Mouse (Mus musculus): ENCODE measurements around the gene Cd4.

Gene Cd4

GRCm38 (mm10) chr6:124887986-124888385 is at the start of gene Cd4:
Cd4 (minus strand) TSS chr6:124888221.
- DNase-seq, result no peak

GRCm38 (mm10) chr6:124937493-124937892 is 49.5 kb upstream of the Cd4 start:
- DNase-seq, result peak; percentile 17 to 43

DNA sequence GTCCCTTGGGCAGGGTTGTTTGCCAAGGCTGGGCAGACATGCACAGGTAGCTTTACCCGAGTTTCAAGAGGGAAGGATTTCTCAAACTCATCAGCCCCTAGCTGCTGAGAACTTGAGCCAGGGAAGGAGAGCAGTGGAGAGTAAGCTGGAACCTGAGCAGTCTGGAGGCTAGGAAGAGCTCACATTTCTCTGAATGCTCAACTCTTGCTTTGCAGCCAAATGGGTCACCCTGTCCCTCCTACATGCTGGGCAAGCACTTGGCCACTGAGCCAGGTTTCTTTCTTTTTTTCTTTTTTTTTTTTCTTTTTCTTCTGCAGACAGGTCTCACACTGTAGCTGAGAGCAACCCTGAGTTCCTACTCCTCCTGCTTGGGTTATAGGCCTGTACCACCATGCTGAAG is 48.7 kb upstream of the Cd4 start:
- DNase-seq, result no peak

DNA sequence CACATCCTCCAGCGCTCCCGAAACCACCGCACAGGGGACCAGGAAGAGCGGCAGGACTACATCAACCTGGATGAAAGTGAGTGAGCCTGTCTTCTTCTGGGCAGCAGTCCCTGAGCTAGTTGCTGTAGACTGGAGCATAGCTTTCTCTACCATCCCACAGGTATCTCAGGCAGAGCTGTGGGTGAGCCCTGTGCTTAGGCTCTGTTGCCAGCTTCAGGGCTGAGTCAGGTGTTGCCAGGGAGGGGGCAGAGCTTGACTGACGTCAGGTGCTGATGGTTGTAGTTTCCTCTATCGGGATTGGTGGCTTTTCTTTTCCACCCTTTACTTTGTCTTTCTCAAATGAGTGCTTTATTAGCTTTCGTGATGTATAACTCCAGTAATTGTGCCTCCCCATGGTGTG is 46.6 kb upstream of the Cd4 start:
- DNase-seq, result no peak

- no peak for DNase-seq
These were observed 45.1 kb upstream of the Cd4 start for GRCm38 (mm10) chr6:124933127-124933526.

GRCm38 (mm10) chr6:124932314-124932695 is 44.3 kb upstream of the Cd4 start:
- DNase-seq, result no peak

DNA sequence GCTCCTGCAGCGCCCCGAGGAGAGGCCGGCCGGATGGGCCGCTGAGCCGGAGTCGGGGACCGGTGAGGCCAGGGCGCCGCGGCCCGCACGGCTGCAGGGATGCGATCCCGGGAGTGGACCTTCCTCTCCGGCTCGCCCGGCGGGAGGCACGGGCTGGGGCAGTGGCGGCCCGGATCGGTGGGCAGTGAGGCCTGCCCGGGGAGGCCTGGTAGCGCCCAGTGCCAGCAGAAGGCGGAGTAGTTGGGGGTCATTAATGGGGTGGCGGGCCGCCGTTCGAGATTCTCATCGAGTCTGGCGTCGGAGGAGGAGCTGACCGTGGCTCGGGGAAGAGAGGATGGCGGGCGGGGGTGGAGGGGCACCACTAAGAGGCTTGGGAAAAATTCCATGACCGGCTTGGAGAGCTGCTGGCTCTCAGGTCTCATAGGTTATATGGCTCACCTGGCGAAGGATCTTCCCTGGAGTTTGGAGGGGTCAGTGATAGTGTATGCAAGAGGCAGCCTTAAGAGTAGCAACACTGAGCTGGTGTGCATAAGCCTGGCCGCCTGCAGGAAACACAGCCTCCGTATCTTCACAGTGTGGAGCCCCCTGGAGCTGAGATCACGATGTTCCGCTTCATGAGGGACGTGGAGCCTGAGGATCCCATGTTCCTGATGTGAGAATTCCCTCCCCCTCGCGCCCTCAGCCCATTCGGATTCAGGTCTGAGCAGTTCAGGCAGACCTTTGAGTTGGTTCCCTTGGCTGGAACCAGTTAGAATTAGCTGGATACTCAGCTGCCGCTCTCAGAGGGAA is 43.7 kb upstream of the Cd4 start:
- DNase-seq, result peak; percentile 70

DNA sequence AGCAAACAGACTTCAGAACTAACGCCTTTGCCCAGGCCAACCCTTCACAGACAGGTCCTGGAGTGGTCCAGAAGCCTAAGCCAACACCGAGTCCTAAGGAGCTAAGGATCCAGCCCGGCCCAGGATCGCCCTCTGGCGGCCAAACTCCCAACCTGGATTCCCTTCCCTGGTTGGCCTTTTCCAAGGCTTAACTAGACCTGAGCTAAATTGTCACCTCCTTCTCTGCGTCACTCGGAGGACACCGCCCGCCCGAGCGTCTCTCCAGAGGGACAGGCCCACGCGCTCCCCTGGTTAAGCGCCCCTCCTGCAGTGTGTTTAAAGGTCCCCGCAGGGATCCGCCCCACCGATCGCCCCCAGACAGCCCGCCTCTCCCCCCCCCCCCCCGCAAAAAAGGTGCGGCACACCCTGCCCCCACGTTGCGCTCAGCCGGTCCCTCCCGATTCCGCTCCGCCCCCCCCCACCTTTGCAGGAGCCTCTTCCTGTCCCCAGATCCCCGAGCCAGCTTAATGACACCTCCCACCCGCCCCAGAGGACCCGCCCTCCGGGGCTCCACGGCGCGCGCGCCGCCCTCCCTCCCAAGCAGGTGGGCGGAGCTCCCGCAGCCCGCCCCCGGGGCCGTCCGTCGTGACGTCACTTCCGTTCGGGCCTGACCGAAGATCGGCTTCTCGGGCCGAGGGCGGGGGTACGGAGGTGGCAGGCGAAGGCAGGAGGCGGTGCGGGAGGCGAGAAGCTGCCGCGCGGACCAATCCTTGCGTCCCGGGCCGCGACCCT is 42.9 kb upstream of the Cd4 start, which contains the start of gene Mlf2:
TSS of gene Mlf2 (plus strand) at position 633 of the 771 bp plus-strand sequence.
- peak; percentile 99 to 100 for DNase-seq

DNA sequence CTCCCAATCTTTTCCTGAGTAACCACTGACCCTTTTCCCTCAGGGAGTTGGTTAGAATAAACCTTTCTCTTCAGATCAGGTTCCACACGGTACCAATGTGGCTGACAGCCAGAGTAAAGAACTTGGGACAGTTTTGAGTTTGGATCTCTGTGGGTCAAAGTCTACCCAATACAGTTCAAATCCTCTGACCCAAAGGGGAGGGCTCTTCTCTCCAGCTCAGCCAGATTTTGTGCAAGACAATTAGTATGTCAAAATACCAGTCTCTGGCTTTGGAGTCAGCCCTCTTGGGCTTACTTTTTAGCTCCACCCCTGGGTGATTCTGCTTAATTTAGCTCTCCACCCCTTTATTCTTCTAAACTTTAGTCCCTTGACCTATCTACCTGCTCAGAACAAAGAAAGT is 42.2 kb upstream of the Cd4 start:
- peak in 1 of 2 experiments; percentile 36 for DNase-seq

GRCm38 (mm10) chr6:124925941-124926340 is 37.9 kb upstream of the Cd4 start:
- DNase-seq, result peak; percentile 81 to 82

DNA sequence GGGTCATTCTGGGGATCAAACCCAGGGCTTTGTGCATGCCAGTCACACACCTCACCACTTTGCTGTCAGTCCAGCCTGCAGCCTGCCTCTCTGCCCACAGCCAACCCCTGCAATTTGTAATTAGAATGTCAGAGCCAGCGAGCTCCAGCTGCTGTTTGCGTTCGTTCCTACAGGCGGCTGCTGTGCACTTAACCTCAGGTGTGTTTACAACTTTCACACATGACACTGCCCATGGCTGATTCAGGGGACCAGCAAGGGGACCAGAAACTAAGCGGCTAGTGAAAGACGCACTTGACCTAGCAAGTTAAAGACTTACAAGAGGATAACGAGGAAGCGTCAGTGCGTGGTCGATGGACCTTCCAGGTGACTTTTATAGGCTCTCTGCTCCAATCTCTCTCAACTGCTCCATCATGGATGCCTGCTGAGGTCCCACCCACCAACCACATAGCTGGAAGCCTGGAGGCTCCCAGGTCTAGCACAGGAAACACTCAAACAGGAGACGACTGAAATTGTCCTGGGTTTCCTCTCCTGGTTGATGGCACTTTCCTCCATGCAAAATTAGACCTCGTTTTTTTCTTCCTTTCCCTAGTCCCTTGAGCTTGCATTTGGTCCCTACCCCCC is 37.3 kb upstream of the Cd4 start:
- peak; percentile 51 to 67 for DNase-seq

GRCm38 (mm10) chr6:124921539-124921938 is 33.5 kb upstream of the Cd4 start:
- DNase-seq, result no peak

DNA sequence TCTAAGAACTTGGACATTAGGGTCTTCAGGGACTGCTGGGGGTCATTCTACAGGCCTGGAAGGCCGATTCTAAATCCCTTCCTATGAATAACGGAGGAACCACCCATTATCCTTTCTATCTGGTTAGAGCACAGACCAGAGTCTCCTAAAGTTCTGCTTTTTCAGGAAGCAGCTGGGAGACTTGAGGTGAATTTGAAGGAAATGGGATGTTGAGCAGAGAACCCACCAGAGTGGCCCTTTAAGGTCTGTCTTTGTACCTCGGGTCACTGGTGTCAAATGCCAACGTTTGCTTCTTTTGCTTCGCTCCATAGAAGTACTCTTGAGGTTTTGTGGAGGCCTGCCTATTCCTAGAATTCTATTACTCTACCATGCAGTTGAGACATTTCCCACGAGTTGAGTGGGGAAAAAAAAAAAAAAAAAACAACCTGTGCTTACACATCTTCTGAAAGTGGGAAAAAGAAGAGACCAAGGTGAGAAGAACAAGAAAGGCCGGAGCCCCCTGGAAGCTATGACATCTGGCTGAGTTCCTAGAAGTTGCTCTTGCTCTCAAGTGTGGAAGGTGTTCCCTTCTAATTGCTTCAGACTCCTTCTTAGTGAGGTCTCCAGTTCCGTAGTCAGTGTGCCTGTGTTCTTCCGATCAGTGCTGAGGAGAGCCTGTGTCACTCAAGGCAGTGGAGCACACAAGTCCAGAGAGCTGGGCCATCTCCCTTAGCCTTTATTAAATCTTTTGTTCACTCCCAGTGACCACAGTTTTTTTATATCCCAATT is 32.5 kb upstream of the Cd4 start:
- no peak for DNase-seq

DNA sequence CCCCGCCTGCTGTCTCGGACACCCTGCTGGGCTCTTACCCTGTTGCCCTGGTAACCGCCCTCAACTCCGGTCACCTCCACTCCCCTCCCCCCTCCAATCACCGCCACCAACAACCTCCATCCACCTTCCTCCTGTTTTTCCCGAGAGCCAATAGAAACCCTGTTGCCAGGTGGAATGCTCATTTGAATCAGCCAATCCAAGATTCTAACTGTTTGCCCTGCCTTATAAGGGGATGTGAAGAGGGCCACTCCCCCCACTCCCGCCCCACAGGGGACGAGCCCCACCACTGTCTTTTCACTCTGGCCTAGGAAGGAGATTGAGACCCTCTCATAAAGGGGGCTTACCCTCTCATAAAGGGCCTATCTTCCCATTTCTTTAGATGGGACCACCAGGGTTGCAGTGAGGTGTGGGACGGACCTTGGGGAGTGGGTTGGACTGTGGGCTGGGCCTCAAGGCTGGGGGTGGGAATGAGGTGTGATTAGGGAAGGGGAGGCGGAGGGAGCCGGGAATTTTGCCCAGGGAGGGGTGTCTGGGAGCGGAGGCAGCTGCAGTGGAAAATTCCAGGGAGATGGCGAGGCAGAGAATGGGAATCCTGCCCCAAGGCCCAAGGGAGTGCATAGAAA is 31.8 kb upstream of the Cd4 start, which contains the start of gene Ptms:
TSS of gene Ptms (minus strand) at position 409 of the 623 bp plus-strand sequence.
- DNase-seq, result peak; percentile 94 to 97

DNA sequence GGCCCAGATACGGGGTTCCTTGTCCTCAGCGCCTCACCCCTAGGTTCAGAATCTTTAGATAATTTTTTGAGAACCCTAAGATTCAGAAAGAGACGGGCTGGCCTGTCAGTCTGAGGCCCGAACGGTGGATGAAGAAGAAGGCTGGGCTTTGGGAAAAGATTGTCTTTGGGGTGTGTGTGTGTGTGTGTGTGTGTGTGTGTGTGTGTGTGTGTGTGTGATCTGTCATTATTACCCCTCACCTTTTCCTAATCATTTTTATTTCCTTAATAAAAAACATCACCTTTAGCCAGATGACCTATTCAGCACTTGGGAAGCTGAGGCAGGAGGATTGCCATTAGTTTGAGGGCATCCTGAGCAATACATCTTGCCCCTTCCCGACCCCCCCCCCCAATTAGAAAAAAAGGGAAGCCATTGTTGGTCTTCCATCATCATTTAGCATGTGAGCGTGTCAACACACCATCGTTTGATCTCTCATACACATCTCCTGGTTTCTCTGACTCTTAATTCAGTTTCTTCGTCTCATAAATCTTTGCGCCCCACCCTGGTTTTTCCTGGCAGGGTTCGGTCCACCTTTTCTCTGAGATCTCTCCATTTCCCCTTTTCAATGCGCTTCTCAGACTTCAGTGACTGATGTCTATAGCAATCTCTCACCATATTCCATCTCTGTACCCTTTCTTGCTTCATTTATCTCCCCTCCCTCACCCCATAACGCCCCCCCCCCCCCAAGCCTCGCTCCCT is 31.0 kb upstream of the Cd4 start:
- no peak for DNase-seq

DNA sequence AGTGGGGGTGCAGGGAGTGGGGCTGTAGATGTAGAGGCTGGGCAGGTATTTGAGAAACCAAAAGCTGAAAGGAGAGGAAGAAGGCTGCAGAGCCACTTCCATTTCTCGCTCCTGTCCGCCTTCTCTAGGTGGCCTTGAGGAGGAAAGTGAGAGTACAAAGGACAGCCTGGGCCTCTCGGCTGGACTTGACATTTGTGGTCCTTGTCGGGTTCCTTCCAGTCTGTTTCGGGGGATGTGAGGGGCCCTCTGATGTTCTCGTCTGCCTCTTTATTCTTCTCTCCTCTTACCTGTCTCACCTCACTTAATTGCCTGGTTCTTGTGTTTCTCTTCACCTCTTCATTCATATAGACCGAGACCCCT is 30.3 kb upstream of the Cd4 start:
- no peak for DNase-seq

DNA sequence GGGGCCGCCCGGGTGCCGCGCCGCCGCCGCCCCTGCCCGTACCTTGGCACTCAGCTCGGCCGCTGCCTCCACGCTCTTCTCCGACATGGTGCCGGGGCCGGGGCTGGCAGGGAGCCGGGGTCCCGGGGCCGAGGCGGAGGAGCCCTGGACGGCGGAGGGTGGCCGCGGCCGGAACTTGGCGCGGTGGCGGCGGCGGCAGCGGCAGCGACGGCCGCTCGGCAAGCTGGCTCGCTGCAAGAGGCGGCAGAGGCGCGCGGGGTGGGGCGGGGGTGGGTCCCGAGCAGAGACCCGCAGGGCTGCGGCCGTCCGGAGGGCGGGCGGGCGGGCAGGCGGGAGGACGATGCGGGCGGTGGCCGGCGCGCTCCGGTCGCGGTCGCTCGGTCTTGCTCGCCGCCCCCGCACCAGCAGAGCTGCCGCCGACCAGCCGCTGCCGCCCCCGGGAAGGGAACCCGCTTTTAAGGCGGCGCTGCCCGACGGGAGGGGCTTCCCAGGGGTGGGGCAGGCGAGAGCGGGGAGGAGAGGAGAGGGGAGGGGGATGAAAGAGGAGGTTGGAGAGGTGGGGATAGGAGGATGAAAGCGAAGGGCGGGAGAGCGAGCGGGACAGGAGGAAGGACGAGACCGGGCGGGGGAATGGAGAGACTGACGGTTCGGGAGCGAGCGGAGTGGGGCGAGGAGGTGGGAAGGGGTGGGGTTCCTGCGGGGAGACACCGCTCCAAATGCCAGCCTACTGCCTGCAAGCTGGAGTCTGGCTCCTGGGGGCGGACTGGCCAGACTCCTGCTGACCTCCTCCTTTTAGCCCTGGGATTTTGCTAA is 29.7 kb upstream of the Cd4 start:
- DNase-seq, result peak; percentile 94 to 96

DNA sequence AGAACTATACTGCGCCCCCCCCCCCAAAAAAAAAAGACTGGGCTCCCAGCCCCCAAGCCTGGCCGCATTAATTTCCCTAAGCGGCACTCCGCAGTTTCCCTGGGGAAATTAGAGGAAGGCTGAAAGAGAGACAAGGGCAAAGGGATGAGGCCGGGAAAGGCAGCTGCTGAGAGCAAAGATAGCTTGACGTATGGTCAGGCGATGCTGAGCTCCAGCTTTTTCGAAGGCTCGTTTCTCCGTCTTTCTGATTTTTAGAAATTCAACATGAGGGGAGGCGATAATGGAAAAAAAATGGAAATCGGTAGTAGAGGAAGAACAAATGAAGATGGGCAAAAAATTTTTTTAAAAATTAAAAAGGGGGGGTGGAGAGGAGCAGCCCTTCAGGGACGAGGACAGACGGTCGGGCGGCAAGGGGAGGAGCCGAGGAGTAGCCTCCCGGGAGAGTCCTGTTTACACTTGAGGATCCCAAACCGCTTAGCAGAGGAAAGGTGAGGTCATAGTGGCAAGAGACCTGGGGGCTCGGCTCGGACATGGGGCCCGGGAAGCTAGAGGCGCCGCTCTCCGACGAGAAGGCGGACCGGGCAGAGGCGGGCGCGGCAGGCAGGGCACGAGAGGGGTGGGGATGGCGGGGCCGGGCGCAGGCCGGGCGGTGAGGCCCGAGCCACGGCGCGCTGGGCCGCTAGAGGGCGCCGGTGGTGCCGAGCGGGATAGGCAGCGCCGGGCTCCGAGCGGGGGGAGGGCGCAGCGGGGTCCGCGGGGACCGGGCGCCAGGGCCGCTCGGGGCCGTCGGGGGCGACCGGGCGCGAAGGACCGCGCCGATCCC is 28.9 kb upstream of the Cd4 start:
- peak; percentile 94 to 95 for DNase-seq

- no peak for DNase-seq
These were observed 28.1 kb upstream of the Cd4 start for GRCm38 (mm10) chr6:124915942-124916694.
